In the genomic region with DNA sequence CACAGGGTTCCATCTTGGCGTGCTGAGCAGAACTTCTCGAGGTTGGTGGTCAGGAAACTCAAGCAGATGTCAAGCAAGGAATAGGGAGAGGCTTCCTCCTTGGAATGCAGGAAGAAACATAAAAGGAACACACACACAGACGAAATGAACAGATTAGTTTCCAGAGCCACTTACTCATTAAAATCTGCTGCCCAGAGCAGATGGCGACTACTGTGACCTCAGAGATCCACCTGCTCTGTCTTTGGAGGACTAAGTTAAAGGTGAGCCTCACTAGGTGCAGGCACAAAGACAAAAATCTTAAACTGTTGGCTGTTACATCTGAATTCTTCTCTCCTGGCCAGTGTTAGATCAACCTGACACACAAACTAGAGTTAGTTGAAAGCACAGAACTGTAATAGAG, we compare ENCODE assay signal across 26 mouse cellular contexts. TPM values are rescaled to one million over a fixed set of nuclear protein-coding genes. Genes with fewer than 3 reads are reported as not detected.
DNase-seq lines count a peak whose midpoint lies in the region; ATAC-seq and TF ChIP-seq lines count a peak whose summit lies in the region.
"Had no signal": no experiment of that assay in that cellular context is flagged by ENCODE, and none has a peak within 500 bp of the region (broad histone marks: within the 10 kb centered on the region; RNA-seq: fewer than 3 reads in every experiment).

No protein-coding gene starts in this region.

- no peak for TF ChIP-seq POLR2A in cerebellum, adult 2 months (IDR thresholded peaks at IDR 0.05; ENCODE audit: borderline replicate concordance, insufficient read depth, low read length)

- no peak for DNase-seq in cerebellum, postnatal 4 days (ENCODE audit: low spot score in 2 of 2)
- DNase-seq in cerebellum, adult 2 months, result peak; percentile 41 to 75
- DNase-seq in cerebellum, postnatal 25 days, result peak; percentile 45 to 56
- DNase-seq in lung, postnatal 14 days, result no peak
- no peak for DNase-seq in kidney, adult 11 months
- DNase-seq: adrenal gland, adult 2 months; adrenal gland, postnatal 25 days; B cell, adult 2 months; gastrocnemius, postnatal 14 days; heart, adult 2 months; heart, postnatal 14 days; kidney, adult 8-10 months had no signal

- H3K4me3 ChIP-seq in cerebellum, adult 2 months (replicated peaks; ENCODE audit: insufficient read depth, low read depth, low read length), result no peak overlapping the region
- H3K4me3 ChIP-seq in midbrain, embryonic 15.5 days, result no peak overlapping the region
- H3K4me3 ChIP-seq: embryonic facial prominence, embryonic 13.5 days; forebrain, embryonic 12.5 days; heart, adult 2 months; heart, embryonic 15.5 days; hindbrain, embryonic 10.5 days; hindbrain, embryonic 15.5 days had no signal

- 0 out of 2 replicates have a peak overlapping the region, but pooled peaks have one; percentile 29 for H3K27ac ChIP-seq in cerebellum, adult 2 months (ENCODE audit: insufficient read depth, low read length)
- H3K27ac ChIP-seq in midbrain, embryonic 15.5 days, result no peak overlapping the region
- H3K27ac ChIP-seq: embryonic facial prominence, embryonic 13.5 days; forebrain, embryonic 12.5 days; heart, adult 2 months; heart, embryonic 15.5 days; hindbrain, embryonic 10.5 days; hindbrain, embryonic 15.5 days had no signal

- peaks cover 4% of the 10 kb centered on the region for H3K4me1 ChIP-seq in cerebellum, adult 2 months (ENCODE audit: control insufficient read depth, insufficient read depth, low read length)
- H3K4me1 ChIP-seq in midbrain, embryonic 15.5 days, result no peaks in the 10 kb centered on the region
- H3K4me1 ChIP-seq: embryonic facial prominence, embryonic 13.5 days; forebrain, embryonic 12.5 days; heart, embryonic 15.5 days; hindbrain, embryonic 10.5 days; hindbrain, embryonic 15.5 days had no signal

- no peaks in the 10 kb centered on the region for H3K27me3 ChIP-seq in cerebellum, adult 2 months (ENCODE audit: control insufficient read depth, insufficient read depth, low read length)
- no peaks in the 10 kb centered on the region for H3K27me3 ChIP-seq in midbrain, embryonic 15.5 days (replicated peaks)
- H3K27me3 ChIP-seq: embryonic facial prominence, embryonic 13.5 days; forebrain, embryonic 12.5 days; heart, embryonic 15.5 days; hindbrain, embryonic 15.5 days had no signal

- ATAC-seq in cerebellum, adult (ENCODE audit: insufficient number of reproducible peaks, low FRiP score, low TSS enrichment), result peak; percentile 61; the same call in 1 of the 2 replicates
- no peak for ATAC-seq in midbrain, embryonic 15.5 days (replicated peaks)
- ATAC-seq: activated CD4-positive, CD25-positive, alpha-beta regulatory T cell, adult 4 months; CD4-positive, CD25-positive, alpha-beta regulatory T cell, adult 4 months; forebrain, embryonic 16.5 days; intestine, embryonic 16.5 days had no signal

- no peaks in the 10 kb centered on the region for H3K9me3 ChIP-seq in midbrain, embryonic 15.5 days
- H3K9me3 ChIP-seq: embryonic facial prominence, embryonic 13.5 days; forebrain, embryonic 12.5 days; G1E; heart, embryonic 15.5 days; hindbrain, embryonic 10.5 days; hindbrain, embryonic 15.5 days had no signal

- no peak overlapping the region for H3K9ac ChIP-seq in midbrain, embryonic 15.5 days
- H3K9ac ChIP-seq: embryonic facial prominence, embryonic 13.5 days; forebrain, embryonic 12.5 days; heart, embryonic 15.5 days; hindbrain, embryonic 15.5 days had no signal

- peaks cover 8% of the 10 kb centered on the region; the same call in 1 of the 2 replicates for H3K36me3 ChIP-seq in midbrain, embryonic 15.5 days (replicated peaks)

- WGBS in cerebellum, adult 2 months, result 9% methylated on average over 4 of the region's 4 CpGs
- 77% methylated on average over 4 of the region's 4 CpGs for WGBS in midbrain, embryonic 15.5 days

- H3K4me2 ChIP-seq in midbrain, embryonic 15.5 days, result no peak overlapping the region
- H3K4me2 ChIP-seq: embryonic facial prominence, embryonic 13.5 days; forebrain, embryonic 12.5 days; heart, embryonic 11.5 days; heart, embryonic 15.5 days; hindbrain, embryonic 15.5 days had no signal

- TF ChIP-seq CTCF in cerebellum, adult 2 months (IDR thresholded peaks at IDR 0.05; ENCODE audit: borderline replicate concordance, insufficient read depth, low read depth, low read length), result no peak

RNA-seq across cellular contexts. Expression of a gene that starts 28.6 kb away (rescaled TPM):
- 39.1 and 39.4 TPM in 2 replicates for polyA plus RNA-seq in cerebellum, adult 2 months (2012; rRNA removed)
- polyA plus RNA-seq in midbrain, embryonic 15.5 days (2015; fragmentation: Nextera tagmentation; extraction: Ambion mirVana), result 33.9 and 37.3 TPM in 2 replicates

RNA-seq across cellular contexts. Expression of a gene that starts 54.4 kb away (rescaled TPM):
- not detected in 2 replicates for polyA plus RNA-seq in cerebellum, adult 2 months (2012; rRNA removed)
- polyA plus RNA-seq in midbrain, embryonic 15.5 days (2015; fragmentation: Nextera tagmentation; extraction: Ambion mirVana), result 0.09 TPM in 1 of 2 replicates, not detected in the other
- polyA plus RNA-seq: activated CD4-positive, CD25-positive, alpha-beta regulatory T cell, adult 4 months; CD4-positive, CD25-positive, alpha-beta regulatory T cell, adult 4 months; forebrain, embryonic 12.5 days; forebrain, embryonic 16.5 days; frontal cortex, adult 2 months; G1E; heart, embryonic 11.5 days had no signal

RNA-seq across cellular contexts. Expression of a gene that starts 55.7 kb away (rescaled TPM):
- 15.9 and 16.8 TPM in 2 replicates for polyA plus RNA-seq in cerebellum, adult 2 months (2012; rRNA removed)
- polyA plus RNA-seq in midbrain, embryonic 15.5 days (2015; fragmentation: Nextera tagmentation; extraction: Ambion mirVana), result 51.1 and 51.4 TPM in 2 replicates

Comparison
In these comparisons a context has a peak if more than half of its experiments do, and no peak if none do; other contexts are left out.
1. DNase-seq: peak in cerebellum, adult 2 months (2 of 2) and cerebellum, postnatal 25 days (2 of 2); none in cerebellum, postnatal 4 days (0 of 2), lung, postnatal 14 days (single experiment) and kidney, adult 11 months (single experiment).